ENCODE assay signal across 23 mouse cellular contexts in genomic region chr4:142876151-142876550, GRCm38 (mm10).
A peak's percentile ranks its signal among the peaks of the same experiment; 100 is the strongest.
DNase-seq lines count a peak whose midpoint lies in the region; ATAC-seq and TF ChIP-seq lines count a peak whose summit lies in the region.
"Had no signal": no experiment of that assay in that cellular context is flagged by ENCODE, and none has a peak within 500 bp of the region (broad histone marks: within the 10 kb centered on the region; RNA-seq: fewer than 3 reads in every experiment).

No protein-coding gene starts in this region.

- H3K36me3 ChIP-seq in midbrain, postnatal 0 days (ENCODE audit: insufficient read depth, low read length), result no peaks in the 10 kb centered on the region
- H3K36me3 ChIP-seq in midbrain, embryonic 11.5 days (ENCODE audit: control insufficient read depth, insufficient read depth, low read length), result no peaks in the 10 kb centered on the region
- no peaks in the 10 kb centered on the region for H3K36me3 ChIP-seq in hindbrain, embryonic 14.5 days (replicated peaks; ENCODE audit: control insufficient read depth, insufficient read depth)
- H3K36me3 ChIP-seq: embryonic facial prominence, embryonic 10.5 days; forebrain, embryonic 10.5 days; heart, embryonic 15.5 days; hindbrain, embryonic 10.5 days; hindbrain, embryonic 15.5 days had no signal

- H3K27me3 ChIP-seq in midbrain, postnatal 0 days (ENCODE audit: insufficient read depth, low read length), result no peaks in the 10 kb centered on the region
- H3K27me3 ChIP-seq in midbrain, embryonic 11.5 days (ENCODE audit: control insufficient read depth, insufficient read depth, low read length), result no peaks in the 10 kb centered on the region
- no peaks in the 10 kb centered on the region for H3K27me3 ChIP-seq in hindbrain, embryonic 14.5 days (ENCODE audit: control insufficient read depth, insufficient read depth, low read length)
- H3K27me3 ChIP-seq: CH12.LX; hindbrain, embryonic 15.5 days; Patski had no signal

- H3K4me3 ChIP-seq in midbrain, postnatal 0 days (ENCODE audit: low read depth, low read length), result no peak overlapping the region
- H3K4me3 ChIP-seq in midbrain, embryonic 11.5 days (ENCODE audit: low read depth, low read length), result no peak overlapping the region
- H3K4me3 ChIP-seq in hindbrain, embryonic 14.5 days (replicated peaks; ENCODE audit: low read length), result no peak overlapping the region
- H3K4me3 ChIP-seq: embryonic facial prominence, embryonic 10.5 days; forebrain, embryonic 10.5 days; heart, adult 2 months; heart, embryonic 15.5 days; hindbrain, embryonic 10.5 days; hindbrain, embryonic 15.5 days had no signal

- peak; percentile 26 for DNase-seq in midbrain, postnatal 0 days (ENCODE audit: low spot score)
- no peak for DNase-seq in midbrain, embryonic 11.5 days (ENCODE audit: low spot score, missing footprints)
- DNase-seq in cerebellum, adult 11-12 months, result peak; percentile 90
- peak; percentile 94 for DNase-seq in cerebellum, adult 9-10 months
- DNase-seq in cerebellum, postnatal 25 days, result peak; percentile 82 to 87
- DNase-seq in layer of hippocampus, adult 8-10 months (ENCODE audit: low spot score in 2 of 2), result no peak
- no peak for DNase-seq in kidney, postnatal 10 days
- DNase-seq in hindbrain, embryonic 14.5 days (ENCODE audit: low spot score), result no peak
- DNase-seq: adrenal gland, postnatal 14 days; gastrocnemius, postnatal 14 days; heart, adult 2 months; heart, postnatal 14 days; kidney, adult 8-10 months had no signal

- no peak for ATAC-seq in midbrain, postnatal 0 days (ENCODE audit: low FRiP score)
- no peak for ATAC-seq in midbrain, embryonic 11.5 days (ENCODE audit: low FRiP score)
- no peak for ATAC-seq in hindbrain, embryonic 14.5 days (ENCODE audit: low FRiP score)
- ATAC-seq: activated CD4-positive, CD25-positive, alpha-beta regulatory T cell, adult 4 months; forebrain, embryonic 16.5 days; Patski had no signal

- WGBS in midbrain, postnatal 0 days, result 95% methylated on average over 3 of the region's 3 CpGs
- 94% methylated on average over 3 of the region's 3 CpGs for WGBS in midbrain, embryonic 11.5 days
- 92% methylated on average over 3 of the region's 3 CpGs for whole genome bisulfite sequencing in hindbrain, embryonic 14.5 days

- H3K4me1 ChIP-seq in midbrain, postnatal 0 days (ENCODE audit: insufficient read depth, low read length), result no peaks in the 10 kb centered on the region
- H3K4me1 ChIP-seq in midbrain, embryonic 11.5 days (ENCODE audit: control insufficient read depth, insufficient read depth, low read length), result peaks cover 3% of the 10 kb centered on the region; the same call in 1 of the 2 replicates
- H3K4me1 ChIP-seq in hindbrain, embryonic 14.5 days (replicated peaks; ENCODE audit: control insufficient read depth, insufficient read depth, low read length), result no peaks in the 10 kb centered on the region
- H3K4me1 ChIP-seq: heart, embryonic 15.5 days had no signal

- no peak overlapping the region for H3K9ac ChIP-seq in midbrain, postnatal 0 days (replicated peaks; ENCODE audit: low read length, poor library complexity, severe bottlenecking)
- H3K9ac ChIP-seq in midbrain, embryonic 11.5 days (ENCODE audit: low read length), result no peak overlapping the region
- no peak overlapping the region for H3K9ac ChIP-seq in hindbrain, embryonic 14.5 days
- H3K9ac ChIP-seq: heart, embryonic 15.5 days; hindbrain, embryonic 15.5 days had no signal

- H3K9me3 ChIP-seq in midbrain, postnatal 0 days (ENCODE audit: low read length), result no peaks in the 10 kb centered on the region
- H3K9me3 ChIP-seq in midbrain, embryonic 11.5 days (ENCODE audit: control insufficient read depth, low read length), result no peaks in the 10 kb centered on the region
- no peaks in the 10 kb centered on the region for H3K9me3 ChIP-seq in hindbrain, embryonic 14.5 days (ENCODE audit: control insufficient read depth, low read length)
- H3K9me3 ChIP-seq: embryonic facial prominence, embryonic 10.5 days; forebrain, embryonic 10.5 days; heart, embryonic 15.5 days; hindbrain, embryonic 10.5 days; hindbrain, embryonic 15.5 days had no signal

- no peak for TF ChIP-seq CTCF in midbrain, postnatal 0 days (IDR thresholded peaks at IDR 0.05)

- no peak overlapping the region for H3K27ac ChIP-seq in midbrain, postnatal 0 days (ENCODE audit: low read depth, low read length)
- no peak overlapping the region for H3K27ac ChIP-seq in midbrain, embryonic 11.5 days (ENCODE audit: low read depth, low read length)
- H3K27ac ChIP-seq in hindbrain, embryonic 14.5 days, result no peak overlapping the region
- H3K27ac ChIP-seq: embryonic facial prominence, embryonic 10.5 days; forebrain, embryonic 10.5 days; heart, adult 2 months; heart, embryonic 15.5 days; hindbrain, embryonic 10.5 days; hindbrain, embryonic 15.5 days had no signal

- no peak overlapping the region for H3K4me2 ChIP-seq in midbrain, postnatal 0 days (ENCODE audit: low read depth, low read length, poor library complexity, severe bottlenecking)
- H3K4me2 ChIP-seq in midbrain, embryonic 11.5 days, result no peak overlapping the region
- no peak overlapping the region for H3K4me2 ChIP-seq in hindbrain, embryonic 14.5 days (replicated peaks)
- H3K4me2 ChIP-seq: heart, embryonic 11.5 days; heart, embryonic 15.5 days; hindbrain, embryonic 15.5 days had no signal

Comparison
In these comparisons a context has a peak if more than half of its experiments do, and no peak if none do; other contexts are left out.
1. DNase-seq: peak in midbrain, postnatal 0 days (single experiment), cerebellum, adult 11-12 months (single experiment), cerebellum, adult 9-10 months (single experiment) and cerebellum, postnatal 25 days (2 of 2); none in midbrain, embryonic 11.5 days (single experiment), layer of hippocampus, adult 8-10 months (0 of 2), kidney, postnatal 10 days (single experiment) and hindbrain, embryonic 14.5 days (single experiment).